Mouse (Mus musculus) heart, embryonic 16.5 days (tissue): ENCODE data around the gene Smchd1. TPM values are rescaled to one million over a fixed set of nuclear protein-coding genes. Genes with fewer than 3 reads are reported as not detected.
A peak's percentile ranks its signal among the peaks of the same experiment; 100 is the strongest.
"Not testable (repeated sequence)": the region's sequence is repeated elsewhere in the genome, so short reads cannot be mapped to it uniquely, and the experiment has no call there.

Source experiments
- ATAC-seq: fragments of 200-750 bp; cut with Nextera tagmentation; replicated peaks from 2 replicates; pipeline ENCODE4 v1.8.0; 2017; ENCODE audit warnings: moderate number of reproducible peaks; ENCODE audit not compliant: insufficient read depth, low FRiP score; ENCODE audit errors: extremely low read depth
- H3K27ac ChIP-seq: fragments of 300-500 bp; sonication (generic); 2 replicates; pipeline ENCODE4 v1.5.1; 2014; ENCODE audit warnings: mild to moderate bottlenecking, low read length, control low read depth, moderate library complexity
- H3K27me3 ChIP-seq: fragments of 300-500 bp; sonication (generic); 2 replicates; pipeline ENCODE4 v1.6.1; 2014; ENCODE audit warnings: low read length, mixed read lengths; ENCODE audit not compliant: control insufficient read depth, insufficient read depth
- H3K36me3 ChIP-seq: fragments of 300-500 bp; sonication (generic); 2 replicates; pipeline ENCODE4 v1.6.1; 2014; ENCODE audit not compliant: control insufficient read depth, insufficient read depth
- H3K4me1 ChIP-seq: fragments of 300-500 bp; sonication (generic); 2 replicates; pipeline ENCODE4 v1.6.1; 2014; ENCODE audit warnings: low read length, mixed read lengths; ENCODE audit not compliant: control insufficient read depth, insufficient read depth
- H3K4me2 ChIP-seq: fragments of 300-500 bp; sonication (generic); 2 replicates; pipeline ENCODE4 v1.6.1; 2014; ENCODE audit warnings: low read depth, mild to moderate bottlenecking, control low read depth, low read length
- H3K4me3 ChIP-seq: fragments of 300-500 bp; sonication (generic); 2 replicates; pipeline ENCODE4 v1.5.1; 2014; ENCODE audit warnings: mild to moderate bottlenecking, control low read depth, low read length
- H3K9ac ChIP-seq: fragments of 300-500 bp; sonication (generic); 2 replicates; pipeline ENCODE4 v1.6.1; 2014; ENCODE audit warnings: low read length, control low read depth
- H3K9me3 ChIP-seq: fragments of 300-500 bp; sonication (generic); replicated peaks from 2 replicates; pipeline ENCODE4 v1.6.1; 2016; ENCODE audit warnings: low read length; ENCODE audit not compliant: control insufficient read depth
- WGBS: fragments of 180-500 bp; shearing (Covaris S2); extraction: QIAGEN DNeasy Blood & Tissue Kit; methylation state at CpG from one replicate; pipeline ENCODE4 v1.1.7; 2014; 5-methylcytosine and 5-hydroxymethylcytosine counted together
- polyA plus RNA-seq: library from polyadenylated mRNA; unstranded; fragments of >200 nt; fragmentation: Nextera tagmentation; extraction: Ambion mirVana; gene quantifications from 2 replicates; pipeline ENCODE4 v1.2.1, GENCODE M21; 2015

Smchd1 gene
- polyA plus RNA-seq, 1 experiment from 2014 or later = 35.4 TPM

GRCm38 (mm10) chr17:71337546-71337945 is 137.6 kb downstream of the Smchd1 start:
- WGBS = 86% methylated on average over 9 of the region's 9 CpGs
- no peak for ATAC-seq

GRCm38 (mm10) chr17:71336421-71336820 is 138.7 kb downstream of the Smchd1 start:
- Histone ChIP-seq H3K36me3 (no peaks in the 10 kb centered on the region), H3K27me3 (no peaks in the 10 kb centered on the region), H3K9ac (no peak overlapping the region), H3K27ac (no peak overlapping the region), H3K4me2 (no peak overlapping the region), H3K9me3 (no peaks in the 10 kb centered on the region), H3K4me1 (peaks cover 3% of the 10 kb centered on the region; the same call in 1 of the 2 replicates), H3K4me3 (no peak overlapping the region)
- ATAC-seq = no peak; the same call in 1 of the 2 replicates
- WGBS = 65% methylated on average over 8 of the region's 8 CpGs

More at GRCm38 (mm10) chr17:71337546-71337945, 137.6 kb downstream of the Smchd1 start:
- no peak overlapping the region for H3K4me3 ChIP-seq
- no peaks in the 10 kb centered on the region for H3K27me3 ChIP-seq
- H3K9me3 ChIP-seq = no peaks in the 10 kb centered on the region
- no peak overlapping the region for H3K9ac ChIP-seq
- no peak overlapping the region for H3K27ac ChIP-seq
- peaks cover 3% of the 10 kb centered on the region; the same call in 1 of the 2 replicates for H3K36me3 ChIP-seq
- peaks cover under 1% of the 10 kb centered on the region; the same call in 1 of the 2 replicates for H3K4me1 ChIP-seq
- H3K4me2 ChIP-seq = no peak overlapping the region

GRCm38 (mm10) chr17:71332298-71332697 is 142.8 kb downstream of the Smchd1 start:
- H3K27me3 ChIP-seq = no peaks in the 10 kb centered on the region
- H3K4me3 ChIP-seq = peak overlapping the region; percentile 30
- 26% methylated on average over 15 of the region's 15 CpGs for WGBS
- peaks cover 3% of the 10 kb centered on the region; the same call in 1 of the 2 replicates for H3K4me1 ChIP-seq
- peak overlapping the region; percentile 57 for H3K4me2 ChIP-seq
- no peaks in the 10 kb centered on the region for H3K9me3 ChIP-seq
- no peak for ATAC-seq
- no peak overlapping the region for H3K27ac ChIP-seq
- H3K36me3 ChIP-seq = no peaks in the 10 kb centered on the region
- peak overlapping the region; percentile 52 for H3K9ac ChIP-seq

GRCm38 (mm10) chr17:71320731-71321130 is 154.4 kb downstream of the Smchd1 start:
- not testable (repeated sequence) for H3K36me3 ChIP-seq, H3K9ac ChIP-seq, H3K27me3 ChIP-seq, H3K4me3 ChIP-seq, H3K27ac ChIP-seq, H3K9me3 ChIP-seq, ATAC-seq, H3K4me1 ChIP-seq, H3K4me2 ChIP-seq
- WGBS = 78% methylated on average over 8 of the region's 8 CpGs

- WGBS = 82% methylated on average over 3 of the region's 3 CpGs
- no peak overlapping the region for H3K9ac ChIP-seq
- no peaks in the 10 kb centered on the region for H3K36me3 ChIP-seq
- no peaks in the 10 kb centered on the region for H3K27me3 ChIP-seq
- H3K4me3 ChIP-seq = no peak overlapping the region
- ATAC-seq = no peak
- no peak overlapping the region for H3K4me2 ChIP-seq
- H3K4me1 ChIP-seq = no peaks in the 10 kb centered on the region
- H3K27ac ChIP-seq = no peak overlapping the region
- no peaks in the 10 kb centered on the region for H3K9me3 ChIP-seq
Measured at GRCm38 (mm10) chr17:71319361-71319760, 155.8 kb downstream of the Smchd1 start.

GRCm38 (mm10) chr17:71317571-71317970 is 157.6 kb downstream of the Smchd1 start:
- no peaks in the 10 kb centered on the region for H3K36me3 ChIP-seq
- 91% methylated on average over 4 of the region's 4 CpGs for WGBS
- ATAC-seq = no peak

GRCm38 (mm10) chr17:71314315-71314714 is 160.8 kb downstream of the Smchd1 start:
- H3K27ac ChIP-seq = no peak overlapping the region
- peaks cover 14% of the 10 kb centered on the region; the same call in 1 of the 2 replicates for H3K4me1 ChIP-seq
- no peak overlapping the region for H3K9ac ChIP-seq
- no peaks in the 10 kb centered on the region for H3K36me3 ChIP-seq
- H3K4me2 ChIP-seq = no peak overlapping the region
- H3K4me3 ChIP-seq = no peak overlapping the region
- no peaks in the 10 kb centered on the region for H3K27me3 ChIP-seq
- WGBS = 70% methylated on average over 4 of the region's 4 CpGs
- ATAC-seq = no peak
- no peaks in the 10 kb centered on the region for H3K9me3 ChIP-seq

More at GRCm38 (mm10) chr17:71317571-71317970, 157.6 kb downstream of the Smchd1 start:
- no peak overlapping the region for H3K4me3 ChIP-seq
- H3K4me2 ChIP-seq = no peak overlapping the region
- H3K9ac ChIP-seq = no peak overlapping the region
- no peaks in the 10 kb centered on the region for H3K9me3 ChIP-seq
- H3K4me1 ChIP-seq = no peaks in the 10 kb centered on the region
- H3K27ac ChIP-seq = no peak overlapping the region
- H3K27me3 ChIP-seq = no peaks in the 10 kb centered on the region

- H3K9me3 ChIP-seq = no peaks in the 10 kb centered on the region
- H3K36me3 ChIP-seq = no peaks in the 10 kb centered on the region
- H3K4me3 ChIP-seq = peak within 1 kb of the TSS; percentile 77
- no peaks in the 10 kb centered on the region for H3K27me3 ChIP-seq
- WGBS = 11% methylated on average over 20 of the region's 20 CpGs
- H3K9ac ChIP-seq = peak within 1 kb of the TSS; percentile 85
- peaks cover 26% of the 10 kb centered on the region for H3K4me1 ChIP-seq
- no peak within 1 kb of the TSS for H3K27ac ChIP-seq
- H3K4me2 ChIP-seq = peak within 1 kb of the TSS; percentile 93
- no peak for ATAC-seq
Measured at GRCm38 (mm10) chr17:71311340-71312171, 163.6 kb downstream of the Smchd1 start, which contains the start of gene Emilin2. Emilin2 (minus strand) TSS chr17:71311978.
